Mouse (Mus musculus) adrenal gland, adult (tissue): ENCODE measurements at regions not wholly inside any gene's neighbourhood (a gene's known extent, or its start where the extent isn't known, plus 50 kb on each side); places are given as distances from the start of the nearest gene placed in this dataset.

Experiments
- DNase-seq, 2 experiments: peaks; one replicate each; pipeline ENCODE4 v3.0.0; 2022 to 2023; ENCODE audit warnings: low spot score in 1 of 2; ENCODE audit not compliant: inconsistent age in 2 of 2

- no peak for DNase-seq
These were observed 74.4 kb upstream of the Brinp3 start for GRCm38 (mm10) chr1:146420174-146420573.

- DNase-seq = peak in 1 of 2 experiments; percentile 6
These were observed 67.7 kb upstream of the Brinp3 start for GRCm38 (mm10) chr1:146426848-146427247.

- no peak for DNase-seq
These were observed 52.0 kb upstream of the Brinp3 start for GRCm38 (mm10) chr1:146442576-146442975.
